Mouse (Mus musculus) 3134 (cell line): ENCODE measurements around the gene Nras.

Experiments
- DNase-seq: peaks from one replicate; pipeline ENCODE4 v3.0.0-alpha.2; 2011; ENCODE audit warnings: low spot score; ENCODE audit not compliant: insufficient read length; ENCODE audit errors: extremely low read depth

Gene Nras

GRCm38 (mm10) chr3:103058207-103059157 is at the start of gene Nras:
Gene Nras (plus strand): TSS chr3:103058285.
- DNase-seq: peak; percentile 94

DNA sequence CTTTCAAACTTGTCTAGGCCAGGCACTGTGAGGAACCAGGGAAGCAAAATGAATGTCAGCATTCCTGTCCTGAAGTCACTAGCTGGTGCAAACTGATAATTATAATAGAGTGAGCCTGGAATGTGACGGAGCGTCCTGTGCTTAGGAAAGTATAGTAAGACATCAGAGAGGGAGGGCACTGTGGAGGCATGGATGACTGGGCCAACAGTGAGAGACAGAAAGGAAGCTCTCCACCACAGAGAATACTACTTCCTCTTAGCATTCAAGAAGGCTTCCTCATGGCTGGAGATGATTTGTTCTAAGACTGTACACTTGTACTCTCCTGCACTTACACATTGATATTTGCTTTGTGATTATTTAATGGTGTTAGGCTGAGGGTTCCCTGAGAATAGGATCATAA is 40.7 kb upstream of the Nras start:
- DNase-seq: no peak

- no peak for DNase-seq
Observed at GRCm38 (mm10) chr3:103019462-103019861, 38.6 kb upstream of the Nras start.

GRCm38 (mm10) chr3:103020249-103020942 is 37.7 kb upstream of the Nras start, which contains the start of gene Csde1:
Gene Csde1 (plus strand): TSS chr3:103020426.
- DNase-seq: peak; percentile 99

DNA sequence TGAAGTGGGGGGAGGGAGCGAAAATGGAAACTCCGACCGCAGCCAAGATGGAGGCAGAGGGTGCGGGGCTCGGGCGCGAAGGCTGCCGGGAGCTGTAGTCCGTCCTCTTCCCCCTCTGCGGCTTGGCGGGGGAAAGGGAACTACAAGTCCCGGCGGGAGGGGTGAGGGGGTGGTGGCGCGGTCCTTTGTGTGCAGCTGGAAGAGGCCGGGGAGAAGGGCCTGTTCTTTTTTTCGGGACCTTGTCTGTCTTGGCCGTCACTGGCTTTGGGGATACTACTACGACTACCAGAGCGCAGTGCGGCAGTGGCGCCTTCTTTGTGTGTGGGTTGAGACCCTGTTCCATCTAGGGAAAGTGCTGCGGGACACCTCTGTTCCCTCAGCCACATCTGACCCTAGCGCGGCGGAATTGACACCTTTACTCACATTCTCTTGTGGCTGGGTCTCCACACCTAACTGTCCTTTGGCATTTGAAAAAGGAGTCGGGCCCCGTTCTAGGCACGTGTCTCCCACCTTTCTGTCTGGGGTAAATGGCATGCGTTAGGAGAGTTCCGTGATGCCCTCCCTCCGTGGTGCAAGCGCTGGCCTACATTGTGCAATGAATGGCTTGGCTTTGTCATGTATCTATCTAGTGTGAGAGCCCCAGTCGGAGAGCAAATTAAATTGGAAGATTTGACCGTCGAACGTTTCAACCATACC is 37.0 kb upstream of the Nras start:
- peak; percentile 91 for DNase-seq

GRCm38 (mm10) chr3:103026174-103026573 is 31.9 kb upstream of the Nras start:
- DNase-seq: peak; percentile 16

- DNase-seq: no peak
Observed at GRCm38 (mm10) chr3:103040285-103040684, 17.8 kb upstream of the Nras start.

GRCm38 (mm10) chr3:103040861-103041379 is 17.2 kb upstream of the Nras start:
- DNase-seq: no peak

GRCm38 (mm10) chr3:103056016-103056595 is 2.0 kb upstream of the Nras start:
- no peak for DNase-seq

DNA sequence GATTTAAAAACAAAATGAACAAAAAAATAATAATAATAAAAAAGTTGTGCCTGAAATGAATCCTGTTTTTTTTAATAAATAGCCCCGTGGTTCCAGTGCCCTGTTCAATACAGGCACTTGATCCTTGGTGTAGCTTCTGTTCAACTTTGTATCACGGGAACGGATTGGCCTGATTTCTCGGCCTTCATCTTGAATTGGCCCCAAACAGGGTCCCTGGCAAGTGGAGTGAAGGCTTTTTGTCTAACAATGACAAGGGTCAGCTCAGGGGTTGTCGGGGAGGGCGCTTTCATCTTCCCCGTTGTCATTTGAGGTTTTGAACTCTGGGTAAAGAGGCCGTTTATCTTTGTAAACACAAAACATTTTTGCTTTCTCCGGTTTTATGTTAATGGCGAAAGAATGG is 333 bp upstream of the Nras start:
- no peak for DNase-seq

GRCm38 (mm10) chr3:103066927-103067326 is 8.8 kb downstream of the Nras start:
- no peak for DNase-seq

- no peak for DNase-seq
Observed at GRCm38 (mm10) chr3:103068971-103069370, 10.9 kb downstream of the Nras start.

- no peak for DNase-seq
Observed at GRCm38 (mm10) chr3:103073771-103074170, 15.7 kb downstream of the Nras start, which contains the start of gene Ampd1. Gene Ampd1 (plus strand): TSS chr3:103074014.

GRCm38 (mm10) chr3:103075871-103076270 is 17.8 kb downstream of the Nras start:
- no peak for DNase-seq

DNA sequence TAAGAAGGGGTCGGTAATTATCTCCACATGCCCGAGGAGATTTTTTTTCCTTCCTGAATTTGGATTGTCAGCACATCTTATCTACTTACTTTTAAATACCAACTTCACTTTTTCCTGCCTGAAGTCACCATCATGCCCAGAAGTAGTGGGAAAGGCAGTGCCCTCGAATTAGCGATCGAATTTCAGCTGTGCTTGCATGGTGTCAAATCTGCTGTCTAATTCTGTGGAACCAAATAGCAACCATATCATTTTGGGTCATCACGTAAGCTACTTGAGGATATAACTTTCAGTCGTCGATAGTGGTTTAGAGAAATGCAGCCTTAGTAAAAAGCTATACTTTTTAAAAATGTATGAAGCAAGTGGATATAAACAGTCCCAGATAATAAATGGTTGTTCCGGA is 18.4 kb downstream of the Nras start:
- DNase-seq: no peak

GRCm38 (mm10) chr3:103079301-103079700 is 21.2 kb downstream of the Nras start:
- no peak for DNase-seq

- peak; percentile 47 for DNase-seq
Observed at GRCm38 (mm10) chr3:103081051-103081450, 23.0 kb downstream of the Nras start.

GRCm38 (mm10) chr3:103081861-103082453 is 23.9 kb downstream of the Nras start:
- DNase-seq: no peak

DNA sequence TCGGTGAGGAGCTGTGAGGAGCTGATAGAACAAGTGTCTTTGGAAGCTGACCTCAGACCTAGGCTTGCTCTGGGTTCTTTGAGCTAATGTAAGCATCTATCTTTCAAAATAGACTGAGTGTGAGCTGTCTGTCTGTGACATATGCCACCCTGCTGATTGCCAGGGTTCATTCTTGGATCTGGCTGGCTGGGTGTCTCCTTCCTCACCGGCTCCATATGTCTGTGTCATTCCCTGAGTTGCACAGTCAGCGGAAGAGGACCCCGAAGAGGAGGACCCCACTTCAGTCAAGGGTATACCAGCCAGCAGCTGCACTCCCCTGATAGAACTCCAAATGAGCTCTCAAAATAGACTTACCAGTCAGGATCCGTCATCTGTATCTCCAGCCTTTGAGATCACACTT is 24.7 kb downstream of the Nras start:
- DNase-seq: no peak

GRCm38 (mm10) chr3:103085986-103086385 is 27.9 kb downstream of the Nras start:
- no peak for DNase-seq
